Mouse (Mus musculus) limb, embryonic 13.5 days (tissue): ENCODE data around the gene Gpr84. TPM values are rescaled to one million over a fixed set of nuclear protein-coding genes. Genes with fewer than 3 reads are reported as not detected.

Source experiments
- ATAC-seq: fragments of 200-750 bp; cut with Nextera tagmentation; 2 replicates; pipeline ENCODE4 v1.8.0; 2017; ENCODE audit warnings: low read depth, moderate number of reproducible peaks, moderate TSS enrichment; ENCODE audit not compliant: low FRiP score
- H3K27ac ChIP-seq: fragments of 300-500 bp; sonication (generic); 2 replicates; pipeline ENCODE4 v1.5.1; 2015; ENCODE audit warnings: inconsistent platforms, mild to moderate bottlenecking, moderate library complexity
- H3K27me3 ChIP-seq: fragments of 300-500 bp; sonication (generic); 2 replicates; pipeline ENCODE4 v1.6.1; 2015; ENCODE audit warnings: mild to moderate bottlenecking, inconsistent platforms
- H3K36me3 ChIP-seq: fragments of 300-500 bp; sonication (generic); 2 replicates; pipeline ENCODE4 v1.6.1; 2015; ENCODE audit warnings: inconsistent platforms, mild to moderate bottlenecking, moderate library complexity
- H3K4me1 ChIP-seq: fragments of 300-500 bp; sonication (generic); 2 replicates; pipeline ENCODE4 v1.6.1; 2015; ENCODE audit warnings: inconsistent platforms
- H3K4me2 ChIP-seq: fragments of 300-500 bp; sonication (generic); replicated peaks from 2 replicates; pipeline ENCODE4 v1.6.1; 2015; ENCODE audit warnings: inconsistent platforms, mild to moderate bottlenecking, moderate library complexity
- H3K4me3 ChIP-seq: fragments of 300-500 bp; sonication (generic); 2 replicates; pipeline ENCODE4 v1.5.1; 2015; ENCODE audit warnings: moderate library complexity, mild to moderate bottlenecking, inconsistent platforms
- H3K9ac ChIP-seq: fragments of 300-500 bp; sonication (generic); 2 replicates; pipeline ENCODE4 v1.6.1; 2015; ENCODE audit warnings: mild to moderate bottlenecking, inconsistent platforms
- H3K9me3 ChIP-seq: fragments of 300-500 bp; sonication (generic); 2 replicates; pipeline ENCODE4 v1.6.1; 2016; ENCODE audit warnings: inconsistent platforms
- WGBS: fragments of 180-500 bp; shearing (Covaris S2); methylation state at CpG from one replicate; pipeline ENCODE4 v1.1.7; 2015; 5-methylcytosine and 5-hydroxymethylcytosine counted together
- polyA plus RNA-seq: library from polyadenylated mRNA; unstranded; fragments of >200 nt; fragmentation: Nextera tagmentation; extraction: Ambion mirVana; gene quantifications from 2 replicates; pipeline ENCODE4 v1.2.1, GENCODE M21; 2015

Gene Gpr84
- polyA plus RNA-seq, 1 experiment from 2014 or later, result 0.41 TPM

GRCm38 (mm10) chr15:103315011-103315502, 4.6 kb upstream of the Gpr84 start:
- no peaks in the 10 kb centered on the region for H3K27me3 ChIP-seq
- H3K27ac ChIP-seq, result no peak overlapping the region
- ATAC-seq, result peak; percentile 82
- peaks cover 45% of the 10 kb centered on the region for H3K36me3 ChIP-seq
- H3K9ac ChIP-seq, result peak overlapping the region; percentile 54
- peak overlapping the region; percentile 68 for H3K4me2 ChIP-seq
- WGBS, result 4% methylated on average over 18 of the region's 18 CpGs
- H3K4me3 ChIP-seq, result peak overlapping the region; percentile 32
- H3K4me1 ChIP-seq, result peaks cover 37% of the 10 kb centered on the region
- no peaks in the 10 kb centered on the region for H3K9me3 ChIP-seq

- ATAC-seq, result no peak
- Histone ChIP-seq H3K9ac (peak overlapping the region; percentile 54; the same call in 1 of the 2 replicates), H3K4me3 (peak overlapping the region; percentile 32), H3K4me1 (peaks cover 37% of the 10 kb centered on the region), H3K27ac (no peak overlapping the region), H3K36me3 (peaks cover 40% of the 10 kb centered on the region), H3K9me3 (no peaks in the 10 kb centered on the region), H3K4me2 (peak overlapping the region; percentile 68), H3K27me3 (peaks cover 4% of the 10 kb centered on the region; the same call in 1 of the 2 replicates)
- WGBS, result 29% methylated on average over 22 of the region's 22 CpGs
Measured at GRCm38 (mm10) chr15:103314181-103314580, 3.8 kb upstream of the Gpr84 start.

GRCm38 (mm10) chr15:103313495-103314095, 3.2 kb upstream of the Gpr84 start:
- Histone ChIP-seq H3K27ac (no peak overlapping the region; the same call in 1 of the 2 replicates), H3K27me3 (peaks cover 8% of the 10 kb centered on the region), H3K9me3 (no peaks in the 10 kb centered on the region), H3K4me2 (peak overlapping the region; percentile 68), H3K4me3 (peak overlapping the region; percentile 32; the same call in 1 of the 2 replicates), H3K9ac (no peak overlapping the region), H3K36me3 (peaks cover 34% of the 10 kb centered on the region), H3K4me1 (peaks cover 42% of the 10 kb centered on the region)
- WGBS, result 19% methylated on average over 18 of the region's 18 CpGs
- no peak for ATAC-seq

- no peaks in the 10 kb centered on the region for H3K36me3 ChIP-seq
- 64% methylated on average over 26 of the region's 26 CpGs for WGBS
- no peaks in the 10 kb centered on the region for H3K9me3 ChIP-seq
- peaks cover 8% of the 10 kb centered on the region for H3K27me3 ChIP-seq
- H3K9ac ChIP-seq, result peak overlapping the region; percentile 57
- H3K4me3 ChIP-seq, result 0 out of 2 replicates have a peak overlapping the region, but pooled peaks have one; percentile 2
- ATAC-seq, result no peak
- H3K27ac ChIP-seq, result no peak overlapping the region
- peak overlapping the region; percentile 52 for H3K4me2 ChIP-seq
- H3K4me1 ChIP-seq, result peaks cover 44% of the 10 kb centered on the region
Measured at GRCm38 (mm10) chr15:103308876-103309580, 1.4 kb downstream of the Gpr84 start.

- peaks cover 45% of the 10 kb centered on the region for H3K4me1 ChIP-seq
- H3K4me3 ChIP-seq, result 0 out of 2 replicates have a peak overlapping the region, but pooled peaks have one; percentile 2
- ATAC-seq, result no peak
- H3K4me2 ChIP-seq, result peak overlapping the region; percentile 52
- no peaks in the 10 kb centered on the region for H3K36me3 ChIP-seq
- WGBS, result 44% methylated on average over 28 of the region's 28 CpGs
- H3K27ac ChIP-seq, result no peak overlapping the region
- H3K9me3 ChIP-seq, result no peaks in the 10 kb centered on the region
- H3K27me3 ChIP-seq, result peaks cover 8% of the 10 kb centered on the region
- H3K9ac ChIP-seq, result peak overlapping the region; percentile 57
Measured at GRCm38 (mm10) chr15:103308056-103308875, 2.1 kb downstream of the Gpr84 start.

- H3K4me2 ChIP-seq, result peak overlapping the region; percentile 34; the same call in 1 of the 2 replicates
- H3K36me3 ChIP-seq, result no peaks in the 10 kb centered on the region
- H3K9ac ChIP-seq, result 0 out of 2 replicates have a peak overlapping the region, but pooled peaks have one; percentile 8
- H3K4me1 ChIP-seq, result peaks cover 53% of the 10 kb centered on the region
- H3K9me3 ChIP-seq, result no peaks in the 10 kb centered on the region
- no peak overlapping the region for H3K4me3 ChIP-seq
- peak overlapping the region; percentile 97; the same call in 1 of the 2 replicates for H3K27ac ChIP-seq
- ATAC-seq, result no peak
- 0% methylated on average over 7 of the region's 7 CpGs for WGBS
- H3K27me3 ChIP-seq, result peaks cover 8% of the 10 kb centered on the region
Measured at GRCm38 (mm10) chr15:103307125-103307524, 3.3 kb downstream of the Gpr84 start.

GRCm38 (mm10) chr15:103305792-103306645, 4.4 kb downstream of the Gpr84 start:
- H3K9ac ChIP-seq, result peak overlapping the region; percentile 72
- peak overlapping the region; percentile 47 for H3K4me3 ChIP-seq
- H3K4me1 ChIP-seq, result peaks cover 64% of the 10 kb centered on the region
- no peak for ATAC-seq
- H3K36me3 ChIP-seq, result no peaks in the 10 kb centered on the region
- 15% methylated on average over 8 of the region's 8 CpGs for WGBS
- peaks cover 8% of the 10 kb centered on the region for H3K27me3 ChIP-seq
- no peaks in the 10 kb centered on the region for H3K9me3 ChIP-seq
- peak overlapping the region; percentile 74 for H3K4me2 ChIP-seq
- peak overlapping the region; percentile 97 for H3K27ac ChIP-seq

- H3K9ac ChIP-seq, result peak overlapping the region; percentile 73
- H3K27me3 ChIP-seq, result peaks cover 8% of the 10 kb centered on the region
- H3K4me2 ChIP-seq, result peak overlapping the region; percentile 74
- H3K4me3 ChIP-seq, result peak overlapping the region; percentile 47
- H3K27ac ChIP-seq, result peak overlapping the region; percentile 97
- H3K36me3 ChIP-seq, result no peaks in the 10 kb centered on the region
- peak; percentile 92 for ATAC-seq
- H3K9me3 ChIP-seq, result no peaks in the 10 kb centered on the region
- 0% methylated on average over 56 of the region's 71 CpGs for WGBS
- H3K4me1 ChIP-seq, result peaks cover 72% of the 10 kb centered on the region
Measured at GRCm38 (mm10) chr15:103305070-103305678, 5.2 kb downstream of the Gpr84 start.

GRCm38 (mm10) chr15:103304616-103304969, 5.8 kb downstream of the Gpr84 start:
- H3K27me3 ChIP-seq, result peaks cover 8% of the 10 kb centered on the region
- H3K4me1 ChIP-seq, result peaks cover 78% of the 10 kb centered on the region
- peak overlapping the region; percentile 97 for H3K27ac ChIP-seq
- H3K9me3 ChIP-seq, result no peaks in the 10 kb centered on the region
- WGBS, result 0% methylated on average over 9 of the region's 9 CpGs
- peak overlapping the region; percentile 73 for H3K9ac ChIP-seq
- H3K36me3 ChIP-seq, result no peaks in the 10 kb centered on the region
- ATAC-seq, result no peak
- peak overlapping the region; percentile 47 for H3K4me3 ChIP-seq
- H3K4me2 ChIP-seq, result peak overlapping the region; percentile 74

GRCm38 (mm10) chr15:103303916-103304615, 6.3 kb downstream of the Gpr84 start:
- no peak for ATAC-seq
- 5% methylated on average over 8 of the region's 8 CpGs for WGBS
- peaks cover 83% of the 10 kb centered on the region for H3K4me1 ChIP-seq
- peak overlapping the region; percentile 74 for H3K4me2 ChIP-seq
- H3K27me3 ChIP-seq, result peaks cover 3% of the 10 kb centered on the region; the same call in 1 of the 2 replicates
- peak overlapping the region; percentile 97 for H3K27ac ChIP-seq
- no peaks in the 10 kb centered on the region for H3K9me3 ChIP-seq
- H3K9ac ChIP-seq, result peak overlapping the region; percentile 73
- peak overlapping the region; percentile 47 for H3K4me3 ChIP-seq
- H3K36me3 ChIP-seq, result 0 out of 2 replicates have a peak, but pooled peaks cover 2% of the 10 kb centered on the region
